Mouse (Mus musculus): ENCODE data around the gene Plekhg6. TPM values are rescaled to one million over a fixed set of nuclear protein-coding genes. Genes with fewer than 3 reads are reported as not detected.

Plekhg6 gene
- under 1 TPM; 0.13 to 0.17 TPM for total RNA-seq (2021)
- long read RNA-seq, result 0 reads

- DNase-seq (ENCODE audit: low spot score in 2 of 2), result no peak
Observed at GRCm38 (mm10) chr6:125380372-125381360, at the start of gene Plekhg6. TSS of gene Plekhg6 (minus strand) at chr6:125380793.

GRCm38 (mm10) chr6:125429741-125430140 lies 49.1 kb upstream of the Plekhg6 start:
- DNase-seq (ENCODE audit: low spot score in 2 of 2), result no peak

- DNase-seq (ENCODE audit: low spot score in 2 of 2), result peak; percentile 66 to 85
Observed at GRCm38 (mm10) chr6:125426383-125427360, 46.1 kb upstream of the Plekhg6 start.

GRCm38 (mm10) chr6:125425205-125426090 lies 44.9 kb upstream of the Plekhg6 start:
- DNase-seq (ENCODE audit: low spot score in 2 of 2), result no peak

GRCm38 (mm10) chr6:125424156-125424555 lies 43.6 kb upstream of the Plekhg6 start:
- no peak for DNase-seq (ENCODE audit: low spot score in 2 of 2)

- no peak for DNase-seq (ENCODE audit: low spot score in 2 of 2)
Observed at GRCm38 (mm10) chr6:125423507-125423906, 42.9 kb upstream of the Plekhg6 start.

- no peak for DNase-seq (ENCODE audit: low spot score in 2 of 2)
Observed at GRCm38 (mm10) chr6:125423099-125423498, 42.5 kb upstream of the Plekhg6 start.

GRCm38 (mm10) chr6:125422051-125422822 lies 41.6 kb upstream of the Plekhg6 start:
- peak in 1 of 2 experiments; percentile 27 for DNase-seq (ENCODE audit: low spot score in 2 of 2)

GRCm38 (mm10) chr6:125420458-125421063 lies 40.0 kb upstream of the Plekhg6 start:
- no peak for DNase-seq (ENCODE audit: low spot score in 2 of 2)

- DNase-seq (ENCODE audit: low spot score in 2 of 2), result peak; percentile 64 to 75
Observed at GRCm38 (mm10) chr6:125418744-125419143, 38.2 kb upstream of the Plekhg6 start.

- DNase-seq (ENCODE audit: low spot score in 2 of 2), result no peak
Observed at GRCm38 (mm10) chr6:125413326-125413725, 32.7 kb upstream of the Plekhg6 start.

- no peak for DNase-seq (ENCODE audit: low spot score in 2 of 2)
Observed at GRCm38 (mm10) chr6:125411661-125412060, 31.1 kb upstream of the Plekhg6 start.

GRCm38 (mm10) chr6:125410995-125411547 lies 30.5 kb upstream of the Plekhg6 start:
- no peak for DNase-seq (ENCODE audit: low spot score in 2 of 2)

GRCm38 (mm10) chr6:125410551-125410950 lies 30.0 kb upstream of the Plekhg6 start:
- no peak for DNase-seq (ENCODE audit: low spot score in 2 of 2)

GRCm38 (mm10) chr6:125407657-125408056 lies 27.1 kb upstream of the Plekhg6 start:
- no peak for DNase-seq (ENCODE audit: low spot score in 2 of 2)

- DNase-seq (ENCODE audit: low spot score in 2 of 2), result no peak
Observed at GRCm38 (mm10) chr6:125407224-125407623, 26.6 kb upstream of the Plekhg6 start.

- no peak for DNase-seq (ENCODE audit: low spot score in 2 of 2)
Observed at GRCm38 (mm10) chr6:125405461-125406382, 25.1 kb upstream of the Plekhg6 start.

GRCm38 (mm10) chr6:125389853-125390252 lies 9.3 kb upstream of the Plekhg6 start:
- DNase-seq (ENCODE audit: low spot score in 2 of 2), result no peak
